Mouse (Mus musculus) heart, embryonic 13.5 days (tissue): ENCODE results near the gene Gdap1l1. TPM values are rescaled to one million over a fixed set of nuclear protein-coding genes. Genes with fewer than 3 reads are reported as not detected.
A peak's percentile ranks its signal among the peaks of the same experiment; 100 is the strongest.

Experiments
- ATAC-seq: fragments of 200-750 bp; cut with Nextera tagmentation; 2 replicates; pipeline ENCODE4 v1.8.0; 2017; ENCODE audit warnings: moderate TSS enrichment; ENCODE audit not compliant: insufficient number of reproducible peaks, low FRiP score, low TSS enrichment; ENCODE audit errors: extremely low read depth
- H3K27ac ChIP-seq: fragments of 300-500 bp; sonication (generic); replicated peaks from 2 replicates; pipeline ENCODE4 v1.5.1; 2015; ENCODE audit warnings: moderate library complexity, mild to moderate bottlenecking, inconsistent platforms
- H3K27me3 ChIP-seq: fragments of 300-500 bp; sonication (generic); replicated peaks from 2 replicates; pipeline ENCODE4 v1.6.1; 2015; ENCODE audit warnings: mild to moderate bottlenecking, inconsistent platforms
- H3K36me3 ChIP-seq: fragments of 300-500 bp; sonication (generic); 2 replicates; pipeline ENCODE4 v1.6.1; 2015; ENCODE audit warnings: mild to moderate bottlenecking, inconsistent platforms
- H3K4me1 ChIP-seq: fragments of 300-500 bp; sonication (generic); 2 replicates; pipeline ENCODE4 v1.6.1; 2015; ENCODE audit warnings: inconsistent platforms
- H3K4me2 ChIP-seq: fragments of 300-500 bp; sonication (generic); 2 replicates; pipeline ENCODE4 v1.6.1; 2015; ENCODE audit warnings: inconsistent platforms, mild to moderate bottlenecking, moderate library complexity
- H3K4me3 ChIP-seq: fragments of 300-500 bp; sonication (generic); 2 replicates; pipeline ENCODE4 v1.5.1; 2015; ENCODE audit warnings: moderate library complexity, mild to moderate bottlenecking, inconsistent platforms
- H3K9ac ChIP-seq: fragments of 300-500 bp; sonication (generic); 2 replicates; pipeline ENCODE4 v1.6.1; 2015; ENCODE audit warnings: inconsistent platforms, mild to moderate bottlenecking, moderate library complexity
- H3K9me3 ChIP-seq: fragments of 300-500 bp; sonication (generic); 2 replicates; pipeline ENCODE4 v1.6.1; 2016; ENCODE audit warnings: inconsistent platforms
- WGBS: fragments of 180-500 bp; shearing (Covaris S2); methylation state at CpG from one replicate; pipeline ENCODE4 v1.1.7; 2015; ENCODE audit warnings: mixed read lengths; 5-methylcytosine and 5-hydroxymethylcytosine counted together
- polyA plus RNA-seq: library from polyadenylated mRNA; unstranded; fragments of >200 nt; fragmentation: Nextera tagmentation; extraction: Ambion mirVana; gene quantifications from 2 replicates; pipeline ENCODE4 v1.2.1, GENCODE M21; 2015

The Gdap1l1 gene
- polyA plus RNA-seq, 1 experiment from 2014 or later, result 0.48 TPM

GRCm38 (mm10) chr2:163424597-163424996 is 13.7 kb upstream of the Gdap1l1 start, which contains the start of gene Oser1:
TSS of gene Oser1 (minus strand) at chr2:163424697.
- no peak within 1 kb of the TSS for H3K9ac ChIP-seq
- H3K9me3 ChIP-seq, result no peaks in the 10 kb centered on the region
- H3K27me3 ChIP-seq, result no peaks in the 10 kb centered on the region
- H3K4me3 ChIP-seq, result no peak within 1 kb of the TSS
- H3K4me1 ChIP-seq, result peaks cover 24% of the 10 kb centered on the region
- H3K27ac ChIP-seq, result no peak within 1 kb of the TSS
- peaks cover 10% of the 10 kb centered on the region; the same call in 1 of the 2 replicates for H3K36me3 ChIP-seq
- no peak within 1 kb of the TSS for H3K4me2 ChIP-seq
- no peak for ATAC-seq
- 79% methylated on average over 6 of the region's 6 CpGs for WGBS

- Histone ChIP-seq H3K4me3 (no peak overlapping the region), H3K27me3 (no peaks in the 10 kb centered on the region), H3K4me1 (no peaks in the 10 kb centered on the region), H3K27ac (no peak overlapping the region), H3K4me2 (no peak overlapping the region), H3K36me3 (no peaks in the 10 kb centered on the region), H3K9ac (no peak overlapping the region), H3K9me3 (no peaks in the 10 kb centered on the region)
- WGBS, result 31% methylated on average over 4 of the region's 4 CpGs
- ATAC-seq, result no peak
Observed at GRCm38 (mm10) chr2:163428346-163429011, 9.8 kb upstream of the Gdap1l1 start.

DNA sequence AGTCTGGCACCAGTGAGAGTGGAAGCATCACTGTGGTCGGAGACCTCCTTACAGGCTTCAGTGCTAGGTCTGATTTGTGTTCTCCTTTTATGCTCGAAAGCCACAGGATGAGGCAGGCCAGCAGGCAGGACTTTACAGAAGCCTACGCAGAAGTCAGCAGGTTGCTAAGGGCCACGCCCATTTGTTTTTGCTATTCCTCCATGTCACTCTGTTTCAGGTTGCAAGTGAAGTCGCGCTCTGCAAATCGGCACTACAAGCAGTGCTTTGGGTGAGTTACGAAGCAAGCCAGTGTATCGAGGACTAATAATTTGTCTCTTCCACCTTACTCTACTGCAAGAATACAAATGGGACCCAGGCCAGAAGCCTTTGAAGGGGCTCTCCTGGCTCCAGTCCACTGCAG is 7.0 kb upstream of the Gdap1l1 start:
- Histone ChIP-seq H3K4me2 (no peak overlapping the region), H3K4me1 (no peaks in the 10 kb centered on the region), H3K9me3 (no peaks in the 10 kb centered on the region), H3K36me3 (no peaks in the 10 kb centered on the region), H3K27me3 (no peaks in the 10 kb centered on the region), H3K27ac (no peak overlapping the region), H3K9ac (no peak overlapping the region), H3K4me3 (no peak overlapping the region)
- 76% methylated on average over 9 of the region's 9 CpGs for WGBS
- ATAC-seq, result no peak

DNA sequence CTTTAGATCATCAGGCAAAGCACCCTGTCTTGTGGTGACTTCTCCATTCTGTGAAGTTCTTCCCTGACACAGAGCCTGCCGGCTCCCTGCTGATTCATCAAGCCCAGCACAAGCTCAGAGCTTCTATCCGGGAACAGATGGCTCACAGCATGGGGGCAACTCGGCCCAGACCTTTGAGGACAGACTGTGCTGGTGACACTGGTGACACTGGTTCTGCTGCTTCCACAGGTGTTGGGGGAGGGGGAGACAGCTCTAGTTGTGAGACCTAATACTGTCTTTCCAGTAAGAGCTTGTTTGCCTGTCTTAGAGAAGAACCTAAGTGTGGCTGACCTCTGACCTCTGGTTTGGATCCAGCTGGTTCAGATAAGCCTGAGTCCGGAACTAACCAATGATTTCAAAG is 4.3 kb upstream of the Gdap1l1 start:
- Histone ChIP-seq H3K9me3 (no peaks in the 10 kb centered on the region), H3K4me1 (peaks cover 8% of the 10 kb centered on the region), H3K27me3 (peaks cover 26% of the 10 kb centered on the region), H3K9ac (no peak overlapping the region), H3K36me3 (no peaks in the 10 kb centered on the region), H3K4me2 (no peak overlapping the region), H3K27ac (no peak overlapping the region), H3K4me3 (no peak overlapping the region)
- no peak for ATAC-seq
- 10% methylated on average over 4 of the region's 4 CpGs for WGBS

GRCm38 (mm10) chr2:163437800-163438199 is 476 bp upstream of the Gdap1l1 start:
- Histone ChIP-seq H3K36me3 (no peaks in the 10 kb centered on the region), H3K4me2 (peak overlapping the region; percentile 64), H3K9me3 (no peaks in the 10 kb centered on the region), H3K4me1 (peaks cover 8% of the 10 kb centered on the region), H3K9ac (no peak overlapping the region), H3K27me3 (peaks cover 50% of the 10 kb centered on the region), H3K27ac (no peak overlapping the region), H3K4me3 (peak overlapping the region; percentile 41)
- no peak for ATAC-seq
- WGBS, result 31% methylated on average over 4 of the region's 4 CpGs

GRCm38 (mm10) chr2:163438619-163439451 is 559 bp downstream of the Gdap1l1 start:
- no peak for ATAC-seq
- 2% methylated on average over 30 of the region's 30 CpGs for WGBS
- Histone ChIP-seq H3K27ac (no peak overlapping the region), H3K27me3 (peaks cover 50% of the 10 kb centered on the region), H3K4me2 (peak overlapping the region; percentile 64), H3K4me3 (peak overlapping the region; percentile 41), H3K4me1 (peaks cover 8% of the 10 kb centered on the region), H3K9ac (no peak overlapping the region), H3K36me3 (no peaks in the 10 kb centered on the region), H3K9me3 (no peaks in the 10 kb centered on the region)

DNA sequence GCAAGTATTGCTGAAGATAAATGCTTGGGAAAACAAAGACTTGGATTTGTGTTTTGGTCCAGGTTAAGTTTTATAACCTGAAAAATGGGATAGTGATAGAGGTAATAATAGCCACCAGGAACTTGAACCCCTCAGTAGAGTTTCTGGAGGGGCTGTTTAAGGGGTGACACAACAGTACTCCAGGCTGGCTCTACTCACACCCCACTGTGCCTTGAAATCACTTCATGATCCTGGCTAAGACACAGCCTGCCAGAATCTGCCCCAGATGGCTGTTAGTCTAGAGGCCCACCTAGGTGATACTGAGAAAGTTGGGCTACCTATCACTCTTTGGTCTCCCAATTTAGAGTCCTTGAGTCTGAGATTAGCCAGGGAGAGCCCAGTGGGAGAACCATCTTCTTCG is 1.2 kb downstream of the Gdap1l1 start:
- no peak overlapping the region for H3K4me3 ChIP-seq
- peaks cover 8% of the 10 kb centered on the region for H3K4me1 ChIP-seq
- ATAC-seq, result no peak
- H3K27me3 ChIP-seq, result peaks cover 50% of the 10 kb centered on the region
- no peak overlapping the region for H3K9ac ChIP-seq
- H3K36me3 ChIP-seq, result no peaks in the 10 kb centered on the region
- no peak overlapping the region for H3K4me2 ChIP-seq
- no peak overlapping the region for H3K27ac ChIP-seq
- WGBS, result 43% methylated on average over 1 of the region's 1 CpGs
- no peaks in the 10 kb centered on the region for H3K9me3 ChIP-seq

DNA sequence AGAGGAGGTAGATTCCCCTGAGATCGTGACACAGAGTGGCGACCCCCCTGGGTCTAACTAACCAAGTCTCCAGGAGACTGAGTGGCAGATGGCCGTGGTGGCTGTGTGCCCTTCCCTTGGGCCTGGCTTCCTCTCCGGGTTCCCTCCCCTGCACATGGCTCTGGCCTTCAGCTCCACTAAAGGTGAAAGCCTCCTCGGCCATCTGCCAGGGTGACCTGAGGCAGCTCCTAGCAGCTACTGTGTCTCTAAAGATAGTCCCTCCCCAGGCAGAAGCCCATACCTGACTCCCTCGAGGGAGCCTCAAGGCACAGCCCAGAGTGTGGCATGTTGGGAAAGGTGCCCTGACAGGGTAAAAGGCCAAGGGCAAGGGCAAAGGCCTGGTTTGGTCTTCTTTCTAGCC is 5.3 kb downstream of the Gdap1l1 start:
- Histone ChIP-seq H3K9ac (no peak overlapping the region), H3K27me3 (peaks cover 28% of the 10 kb centered on the region), H3K9me3 (no peaks in the 10 kb centered on the region), H3K27ac (no peak overlapping the region), H3K4me1 (peaks cover 3% of the 10 kb centered on the region), H3K4me2 (no peak overlapping the region), H3K36me3 (no peaks in the 10 kb centered on the region), H3K4me3 (no peak overlapping the region)
- ATAC-seq, result no peak
- 48% methylated on average over 6 of the region's 6 CpGs for WGBS

DNA sequence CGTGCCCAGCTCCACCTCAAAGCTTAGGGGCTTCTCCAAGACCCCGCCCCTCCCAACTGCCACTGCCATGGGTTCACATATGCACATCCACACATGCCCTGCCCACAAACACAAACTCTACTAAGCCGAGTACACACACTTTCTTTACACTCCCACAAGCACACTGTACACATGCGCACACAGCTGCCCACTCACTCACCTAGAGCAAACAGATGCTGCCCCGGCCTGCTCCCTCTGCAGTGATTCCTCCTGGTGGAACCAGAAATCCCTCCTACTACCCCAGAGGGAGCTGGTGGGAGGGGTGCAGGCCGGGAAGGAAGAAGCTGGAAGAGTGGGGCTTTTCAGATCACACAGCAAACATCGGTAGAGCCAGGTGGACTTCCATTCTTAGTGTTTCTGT is 5.7 kb downstream of the Gdap1l1 start:
- H3K4me2 ChIP-seq, result no peak overlapping the region
- H3K4me1 ChIP-seq, result no peaks in the 10 kb centered on the region; the same call in 1 of the 2 replicates
- 60% methylated on average over 7 of the region's 7 CpGs for WGBS
- no peak overlapping the region for H3K27ac ChIP-seq
- no peaks in the 10 kb centered on the region for H3K9me3 ChIP-seq
- no peak overlapping the region for H3K4me3 ChIP-seq
- H3K9ac ChIP-seq, result no peak overlapping the region
- no peaks in the 10 kb centered on the region for H3K36me3 ChIP-seq
- ATAC-seq, result no peak
- peaks cover 24% of the 10 kb centered on the region for H3K27me3 ChIP-seq

GRCm38 (mm10) chr2:163447375-163447774 is 9.1 kb downstream of the Gdap1l1 start:
- Histone ChIP-seq H3K4me2 (no peak overlapping the region), H3K27ac (no peak overlapping the region), H3K9ac (no peak overlapping the region), H3K4me1 (no peaks in the 10 kb centered on the region), H3K4me3 (no peak overlapping the region), H3K27me3 (peaks cover 25% of the 10 kb centered on the region), H3K36me3 (no peaks in the 10 kb centered on the region), H3K9me3 (no peaks in the 10 kb centered on the region)
- no peak for ATAC-seq
- 77% methylated on average over 12 of the region's 12 CpGs for WGBS

GRCm38 (mm10) chr2:163449276-163449675 is 11.0 kb downstream of the Gdap1l1 start:
- H3K9me3 ChIP-seq, result no peaks in the 10 kb centered on the region
- peaks cover 25% of the 10 kb centered on the region for H3K27me3 ChIP-seq
- H3K4me2 ChIP-seq, result no peak overlapping the region
- H3K9ac ChIP-seq, result no peak overlapping the region
- no peak overlapping the region for H3K27ac ChIP-seq
- no peaks in the 10 kb centered on the region for H3K36me3 ChIP-seq
- no peak for ATAC-seq
- no peak overlapping the region for H3K4me3 ChIP-seq
- H3K4me1 ChIP-seq, result no peaks in the 10 kb centered on the region
- 36% methylated on average over 3 of the region's 3 CpGs for WGBS
